Mouse (Mus musculus) limb, embryonic 14.5 days (tissue): Measurements from ENCODE around the gene Ephb2. TPM values are rescaled to one million over a fixed set of nuclear protein-coding genes. Genes with fewer than 3 reads are reported as not detected.
A peak's percentile ranks its signal among the peaks of the same experiment; 100 is the strongest.

Experiments used
- ATAC-seq: fragments of 200-750 bp; cut with Nextera tagmentation; 2 replicates; pipeline ENCODE4 v1.8.0; 2017; ENCODE audit warnings: low read depth, moderate number of reproducible peaks, moderate TSS enrichment; ENCODE audit not compliant: low FRiP score
- DNase-seq: peaks from one replicate; pipeline ENCODE4 v3.0.0-alpha.2; 2015; ENCODE audit warnings: low spot score
- H3K27ac ChIP-seq: fragments of 300-500 bp; sonication (generic); replicated peaks from 2 replicates; pipeline ENCODE4 v1.5.1; 2014; ENCODE audit warnings: low read depth, mild to moderate bottlenecking, low read length, moderate library complexity, mixed read lengths
- H3K27me3 ChIP-seq: fragments of 300-500 bp; sonication (generic); 2 replicates; pipeline ENCODE4 v1.6.1; 2014; ENCODE audit warnings: low read length, mixed read lengths; ENCODE audit not compliant: control insufficient read depth, insufficient read depth
- H3K36me3 ChIP-seq: fragments of 300-500 bp; sonication (generic); 2 replicates; pipeline ENCODE4 v1.6.1; 2014; ENCODE audit warnings: mild to moderate bottlenecking, low read length, moderate library complexity, mixed read lengths; ENCODE audit not compliant: control insufficient read depth, insufficient read depth
- H3K4me1 ChIP-seq: fragments of 300-500 bp; sonication (generic); 2 replicates; pipeline ENCODE4 v1.6.1; 2014; ENCODE audit warnings: antibody characterized with exemption, low read length, mixed read lengths; ENCODE audit not compliant: control insufficient read depth, insufficient read depth
- H3K4me2 ChIP-seq: fragments of 300-500 bp; sonication (generic); replicated peaks from 2 replicates; pipeline ENCODE4 v1.6.1; 2014; ENCODE audit warnings: low read depth, mild to moderate bottlenecking, low read length, moderate library complexity; ENCODE audit not compliant: severe bottlenecking
- H3K4me3 ChIP-seq: fragments of 300-500 bp; sonication (generic); replicated peaks from 2 replicates; pipeline ENCODE4 v1.5.1; 2014; ENCODE audit warnings: low read length
- H3K9ac ChIP-seq: fragments of 300-500 bp; sonication (generic); 2 replicates; pipeline ENCODE4 v1.6.1; 2014; ENCODE audit warnings: mild to moderate bottlenecking, low read depth, low read length, moderate library complexity; ENCODE audit not compliant: severe bottlenecking
- H3K9me3 ChIP-seq: fragments of 300-500 bp; sonication (generic); 2 replicates; pipeline ENCODE4 v1.6.1; 2016; ENCODE audit warnings: low read length; ENCODE audit not compliant: control insufficient read depth
- POLR2A ChIP-seq: fragments of 200-500 bp; IDR thresholded peaks from 2 replicates; pipeline ENCODE4 v1.8.0; 2012; ENCODE audit warnings: inconsistent platforms, mild to moderate bottlenecking, moderate library complexity, borderline replicate concordance; ENCODE audit not compliant: insufficient read depth, insufficient read length; ENCODE audit errors: extremely low read depth
- WGBS: fragments of 180-500 bp; shearing (Covaris S2); extraction: QIAGEN DNeasy Blood & Tissue Kit; methylation state at CpG from one replicate; pipeline ENCODE4 v1.1.7; 2014; 5-methylcytosine and 5-hydroxymethylcytosine counted together
- polyA plus RNA-seq, 2 experiments: library from polyadenylated mRNA; depleted of rRNA in 1 of 2; stranded (reverse) in 1 of 2; unstranded in 1 of 2; fragments of >200 nt; fragmentation: Nextera tagmentation in 1 of 2; extraction: Ambion mirVana in 1 of 2; gene quantifications; 2 replicates each; pipeline versions ENCODE4 v1.2.1 to v1.2.3; 2012 to 2014

The Ephb2 gene
- polyA plus RNA-seq, 2 experiments = 17.9 to 45.2 TPM

GRCm38 (mm10) chr4:136698404-136699083, 137.2 kb downstream of the Ephb2 start:
- no peak overlapping the region for H3K4me3 ChIP-seq
- peaks cover 17% of the 10 kb centered on the region; the same call in 1 of the 2 replicates for H3K36me3 ChIP-seq
- no peak overlapping the region for H3K27ac ChIP-seq
- H3K4me2 ChIP-seq = no peak overlapping the region
- no peak for TF ChIP-seq POLR2A
- H3K9ac ChIP-seq = no peak overlapping the region
- 85% methylated on average over 11 of the region's 11 CpGs for WGBS
- H3K9me3 ChIP-seq = no peaks in the 10 kb centered on the region
- DNase-seq (no peak), ATAC-seq (no peak)
- H3K4me1 ChIP-seq = no peaks in the 10 kb centered on the region
- no peaks in the 10 kb centered on the region for H3K27me3 ChIP-seq

GRCm38 (mm10) chr4:136697325-136697724, 138.5 kb downstream of the Ephb2 start:
- H3K4me2 ChIP-seq = no peak overlapping the region
- H3K27me3 ChIP-seq = no peaks in the 10 kb centered on the region
- H3K4me1 ChIP-seq = no peaks in the 10 kb centered on the region
- no peak for TF ChIP-seq POLR2A
- no peak overlapping the region for H3K4me3 ChIP-seq
- H3K9me3 ChIP-seq = no peaks in the 10 kb centered on the region
- 79% methylated on average over 6 of the region's 6 CpGs for WGBS
- H3K27ac ChIP-seq = no peak overlapping the region
- ATAC-seq (no peak), DNase-seq (no peak)
- no peak overlapping the region for H3K9ac ChIP-seq
- H3K36me3 ChIP-seq = peaks cover 21% of the 10 kb centered on the region; the same call in 1 of the 2 replicates

- peak; percentile 37; the same call in 1 of the 2 replicates for ATAC-seq
- Histone ChIP-seq H3K9me3 (no peaks in the 10 kb centered on the region), H3K36me3 (peaks cover 30% of the 10 kb centered on the region; the same call in 1 of the 2 replicates), H3K27ac (no peak overlapping the region), H3K4me3 (no peak overlapping the region), H3K9ac (no peak overlapping the region), H3K4me1 (no peaks in the 10 kb centered on the region), H3K27me3 (no peaks in the 10 kb centered on the region), H3K4me2 (no peak overlapping the region)
- DNase-seq = peak; percentile 59
- whole genome bisulfite sequencing = 20% methylated on average over 5 of the region's 5 CpGs
- no peak for TF ChIP-seq POLR2A
Observed at GRCm38 (mm10) chr4:136696381-136696925, 139.3 kb downstream of the Ephb2 start.

- 94% methylated on average over 9 of the region's 9 CpGs for WGBS
- no peak overlapping the region for H3K4me2 ChIP-seq
- H3K9me3 ChIP-seq = no peaks in the 10 kb centered on the region
- H3K36me3 ChIP-seq = peaks cover 33% of the 10 kb centered on the region; the same call in 1 of the 2 replicates
- no peak overlapping the region for H3K4me3 ChIP-seq
- H3K9ac ChIP-seq = no peak overlapping the region
- TF ChIP-seq POLR2A = no peak
- no peaks in the 10 kb centered on the region for H3K4me1 ChIP-seq
- DNase-seq (no peak), ATAC-seq (no peak)
- H3K27ac ChIP-seq = no peak overlapping the region
- H3K27me3 ChIP-seq = no peaks in the 10 kb centered on the region
Observed at GRCm38 (mm10) chr4:136695696-136696095, 140.1 kb downstream of the Ephb2 start.

GRCm38 (mm10) chr4:136690034-136690433, 145.8 kb downstream of the Ephb2 start:
- Histone ChIP-seq H3K4me2 (no peak overlapping the region), H3K36me3 (peaks cover 42% of the 10 kb centered on the region; the same call in 1 of the 2 replicates), H3K4me3 (no peak overlapping the region), H3K9ac (no peak overlapping the region), H3K4me1 (peaks cover 4% of the 10 kb centered on the region; the same call in 1 of the 2 replicates), H3K27me3 (no peaks in the 10 kb centered on the region), H3K27ac (no peak overlapping the region), H3K9me3 (no peaks in the 10 kb centered on the region)
- 83% methylated on average over 12 of the region's 12 CpGs for WGBS
- TF ChIP-seq POLR2A = no peak
- DNase-seq = no peak
- ATAC-seq = no peak
